Mouse (Mus musculus): ENCODE measurements around the gene Gm11549.

GRCm38 (mm10) chr3:36532738-36533137 lies 11.1 kb upstream of the Gm11549 start:
- no peak for TF ChIP-seq ZNF384 (IDR thresholded peaks at IDR 0.05; ENCODE audit: low read depth, low read length)
- TF ChIP-seq MAFK (IDR thresholded peaks at IDR 0.05; ENCODE audit: insufficient read depth, low read depth, low read length): no peak
- no peak for TF ChIP-seq CHD2 (IDR thresholded peaks at IDR 0.05; ENCODE audit: low read depth, low read length)
- no peak for TF ChIP-seq ZC3H11A (IDR thresholded peaks at IDR 0.05; ENCODE audit: borderline replicate concordance, low read depth, low read length)
